Mouse (Mus musculus) urinary bladder, postnatal 25 days (tissue): ENCODE data around the gene Vezt.

ENCODE experiments used
- DNase-seq: peaks from one replicate; pipeline ENCODE4 v3.0.0; 2022; ENCODE audit warnings: low spot score

Vezt gene

GRCm38 (mm10) chr10:93911326-93911725 lies 124.3 kb downstream of the Vezt start:
- no peak for DNase-seq

GRCm38 (mm10) chr10:93909811-93910446 lies 125.7 kb downstream of the Vezt start:
- no peak for DNase-seq

GRCm38 (mm10) chr10:93909015-93909414 lies 126.6 kb downstream of the Vezt start:
- DNase-seq, result no peak

- DNase-seq, result no peak
Measured at GRCm38 (mm10) chr10:93908540-93908939, 127.1 kb downstream of the Vezt start.

DNA sequence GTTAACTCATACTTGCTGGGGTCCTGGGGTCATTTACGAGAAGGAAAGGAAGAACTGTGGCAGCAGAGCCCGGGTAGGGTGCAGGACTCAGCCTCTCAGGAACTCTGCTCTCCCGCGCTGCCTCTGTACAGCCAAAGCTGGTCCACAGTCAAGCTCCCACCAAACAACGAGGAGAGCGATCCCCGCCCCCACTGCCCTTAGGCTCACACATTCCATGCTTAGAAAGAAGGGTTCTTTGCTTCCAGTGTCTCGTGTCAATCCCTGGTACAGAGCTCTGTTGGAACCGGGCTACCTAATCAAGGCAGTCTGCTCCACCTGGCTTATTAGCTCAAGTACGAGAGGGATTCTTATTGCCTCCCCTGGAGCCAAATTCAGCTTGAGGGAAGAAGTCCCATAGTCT lies 128.2 kb downstream of the Vezt start:
- no peak for DNase-seq

DNA sequence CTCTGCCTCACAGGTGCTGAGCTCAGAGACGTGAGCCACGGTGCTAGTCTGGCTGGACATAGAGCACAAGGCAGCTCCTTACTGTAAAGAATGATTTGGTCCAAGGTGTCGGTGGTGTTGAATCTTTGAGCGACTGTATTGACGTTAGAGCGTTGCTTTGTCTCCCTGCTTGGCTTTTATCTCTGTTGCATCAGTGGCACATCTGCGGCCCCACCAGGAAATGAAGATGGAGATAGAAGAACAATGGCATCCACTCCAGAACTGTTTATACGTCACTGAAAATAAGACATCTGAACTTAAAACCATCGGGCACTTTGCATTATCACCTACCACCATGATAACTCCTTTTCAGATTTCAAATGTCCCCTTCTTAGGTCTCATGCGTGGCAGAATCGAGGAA lies 135.7 kb downstream of the Vezt start:
- DNase-seq, result no peak

GRCm38 (mm10) chr10:93899303-93899702 lies 136.3 kb downstream of the Vezt start:
- no peak for DNase-seq

DNA sequence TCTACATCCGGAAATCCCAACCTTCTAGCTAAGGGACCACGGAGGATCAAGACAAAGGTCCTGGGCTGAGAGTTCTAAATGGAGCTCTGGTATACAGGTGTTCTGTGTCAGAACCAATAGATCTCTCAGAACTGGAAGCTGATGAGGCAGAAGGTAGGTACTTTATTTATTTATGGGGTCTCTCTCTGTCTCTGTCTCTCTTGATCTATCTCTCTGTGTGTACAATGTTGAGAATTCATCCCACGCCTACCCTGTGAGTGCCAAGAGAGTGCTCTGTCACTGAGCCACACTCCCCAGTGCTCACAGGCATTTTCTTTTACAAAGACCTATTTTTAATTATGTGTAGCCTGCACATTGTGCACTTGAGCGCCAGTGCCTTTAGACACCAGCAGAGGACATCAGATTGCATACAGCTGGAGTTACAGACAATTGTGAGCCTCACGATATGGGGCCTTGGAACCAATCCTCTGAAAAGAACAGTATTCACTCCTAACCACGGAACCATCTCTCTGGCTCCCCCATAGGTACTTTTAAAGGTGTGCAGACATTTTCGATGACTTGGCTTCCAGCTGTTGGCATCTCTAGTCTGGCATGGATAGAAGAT lies 138.5 kb downstream of the Vezt start, which contains the start of gene Metap2:
Gene Metap2, minus strand, starts transcription at position 51 of the 604 bp plus-strand sequence.
- DNase-seq, result no peak

DNA sequence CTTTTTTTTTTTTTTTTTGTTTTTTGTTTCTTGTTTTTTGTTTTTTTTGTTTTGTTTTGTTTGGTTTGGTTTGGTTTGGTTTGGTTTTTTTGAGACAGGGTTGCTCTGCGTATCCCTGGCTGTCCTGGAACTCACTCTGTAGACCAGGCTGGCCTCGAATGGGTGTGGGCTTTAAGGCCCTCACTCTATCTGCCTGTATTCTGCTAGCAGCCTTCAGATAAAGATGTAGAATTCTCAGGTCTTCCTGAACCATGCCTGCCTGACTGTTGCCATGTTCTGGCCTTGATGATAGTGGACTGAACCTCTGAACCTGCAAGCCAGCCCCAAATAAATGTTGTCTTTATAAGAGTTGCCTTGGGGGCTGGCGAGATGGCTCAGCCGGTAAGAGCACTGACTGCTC lies 143.1 kb downstream of the Vezt start:
- no peak for DNase-seq

DNA sequence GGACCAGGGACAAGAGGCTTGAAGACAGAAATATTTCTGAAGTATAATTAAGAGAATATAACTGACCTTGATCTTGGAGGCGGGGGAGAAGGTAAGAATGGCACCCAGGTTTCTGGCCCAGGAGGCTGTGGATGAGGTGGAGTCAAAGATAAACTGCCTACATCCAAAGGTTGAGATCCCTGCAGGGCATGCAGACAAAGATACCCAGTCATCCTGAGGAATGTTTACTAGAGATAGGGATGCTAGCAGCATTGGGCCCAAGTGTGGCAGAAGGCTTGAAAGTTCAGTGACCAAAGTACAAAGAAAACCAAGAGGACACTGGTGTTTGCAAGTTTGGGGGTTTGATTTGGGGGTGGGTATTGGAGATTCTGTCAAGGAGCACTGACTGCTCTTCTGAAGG lies 144.6 kb downstream of the Vezt start:
- DNase-seq, result no peak

- DNase-seq, result no peak
Measured at GRCm38 (mm10) chr10:93890565-93890964, 145.1 kb downstream of the Vezt start.

GRCm38 (mm10) chr10:93889976-93890375 lies 145.6 kb downstream of the Vezt start:
- peak; percentile 14 for DNase-seq

GRCm38 (mm10) chr10:93889579-93889950 lies 146.1 kb downstream of the Vezt start:
- DNase-seq, result peak; percentile 82
